Mouse (Mus musculus): ENCODE measurements at regions not wholly inside any gene's neighbourhood (a gene's known extent, or its start where the extent isn't known, plus 50 kb on each side); places are given as distances from the start of the nearest gene placed in this dataset.

DNA sequence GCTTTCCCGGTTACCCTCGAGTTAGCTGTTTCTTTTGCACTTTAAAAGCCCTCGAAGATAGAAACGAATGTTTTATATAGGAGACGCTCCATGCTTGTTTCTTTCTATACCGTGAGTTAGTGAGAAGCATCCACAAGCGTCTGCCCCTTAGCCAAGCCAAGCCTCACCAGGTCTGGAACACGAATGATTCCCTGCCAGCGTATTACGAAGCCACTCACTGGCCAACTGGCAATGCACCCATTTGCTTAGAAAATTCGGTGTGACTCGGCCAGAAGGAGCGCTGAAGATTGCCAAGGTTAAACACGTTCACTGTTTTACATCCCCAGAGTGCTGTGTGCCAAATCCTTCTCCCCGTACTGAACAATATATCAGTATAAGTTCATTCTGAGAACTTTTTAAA lies 121.3 kb downstream of the Gm9376 start:
- H3K36me3 ChIP-seq (ENCODE audit: control insufficient read depth, insufficient read depth, low read length, poor library complexity, severe bottlenecking), result no peaks in the 10 kb centered on the region
- no peaks in the 10 kb centered on the region for H3K27me3 ChIP-seq (ENCODE audit: control insufficient read depth, insufficient read depth, low read length, poor library complexity, severe bottlenecking)
- DNase-seq (ENCODE audit: low read depth, low spot score), result no peak

DNA sequence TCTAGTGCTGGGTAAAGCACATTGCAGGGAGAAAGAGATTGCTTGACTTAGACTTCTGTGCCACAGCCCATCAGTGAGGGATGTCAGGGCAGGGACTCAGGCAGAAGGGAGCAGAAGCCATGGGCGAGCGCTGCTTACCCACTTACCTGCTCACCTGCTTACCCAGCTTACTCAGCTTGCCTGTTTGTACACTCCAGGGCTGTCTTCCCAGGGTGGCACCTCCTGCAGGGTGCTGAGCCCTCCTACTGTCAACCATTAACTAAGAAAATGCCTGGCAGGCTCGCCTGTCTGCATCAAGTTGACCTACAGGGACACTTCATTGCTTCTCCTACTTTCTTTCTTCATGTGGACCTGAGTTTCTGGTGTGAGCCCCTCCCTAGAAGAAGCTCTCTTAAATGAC lies 124.0 kb downstream of the Gm9376 start:
- H3K27me3 ChIP-seq (ENCODE audit: control insufficient read depth, insufficient read depth, low read length, poor library complexity, severe bottlenecking), result no peaks in the 10 kb centered on the region
- no peaks in the 10 kb centered on the region for H3K36me3 ChIP-seq (ENCODE audit: control insufficient read depth, insufficient read depth, low read length, poor library complexity, severe bottlenecking)
- DNase-seq (ENCODE audit: low read depth, low spot score), result no peak

DNA sequence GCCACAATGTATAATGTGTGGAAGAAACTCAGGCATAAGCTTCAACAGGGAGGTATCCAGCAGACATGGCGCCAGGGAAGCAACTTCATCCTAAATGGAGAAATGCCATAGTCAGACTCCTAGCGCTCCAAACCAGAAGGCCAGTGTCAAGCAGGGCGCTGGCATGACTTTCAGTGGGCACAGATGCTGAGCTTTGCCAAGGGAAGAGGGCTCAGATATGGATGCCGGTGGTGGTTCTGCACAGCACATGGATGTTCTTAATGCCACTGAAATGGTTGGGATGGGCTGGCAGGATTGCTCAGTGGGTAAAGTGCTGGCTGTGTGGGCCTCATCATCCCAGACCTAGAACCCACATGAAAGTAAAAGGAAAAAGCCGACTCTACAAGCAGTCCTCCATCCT lies 124.8 kb downstream of the Gm9376 start:
- Histone ChIP-seq H3K36me3 (ENCODE audit: control insufficient read depth, insufficient read depth, low read length, poor library complexity, severe bottlenecking) (no peaks in the 10 kb centered on the region), H3K27me3 (ENCODE audit: control insufficient read depth, insufficient read depth, low read length, poor library complexity, severe bottlenecking) (no peaks in the 10 kb centered on the region)
- no peak for DNase-seq (ENCODE audit: low read depth, low spot score)

DNA sequence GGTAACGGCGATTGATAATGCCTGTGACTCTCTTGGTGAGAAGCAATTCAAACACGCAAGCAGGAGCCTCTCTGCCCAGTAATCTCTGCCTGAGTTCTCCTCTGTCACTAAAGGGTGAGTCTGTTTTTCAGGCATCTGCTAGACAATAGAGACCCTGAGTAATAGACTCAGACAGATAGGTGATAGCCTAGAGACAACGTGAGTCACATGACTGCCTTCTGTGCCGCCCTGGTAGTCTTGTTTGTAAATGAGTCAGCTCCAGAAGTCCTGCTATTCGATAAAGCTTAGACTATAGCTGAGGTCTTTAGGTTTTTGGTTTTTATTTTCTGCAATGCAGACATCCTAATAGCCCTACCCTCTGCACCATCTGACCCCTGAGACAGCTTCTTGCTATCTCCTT lies 126.9 kb downstream of the Gm9376 start:
- no peak for DNase-seq (ENCODE audit: low read depth, low spot score)
- H3K36me3 ChIP-seq (ENCODE audit: control insufficient read depth, insufficient read depth, low read length, poor library complexity, severe bottlenecking), result no peaks in the 10 kb centered on the region

DNA sequence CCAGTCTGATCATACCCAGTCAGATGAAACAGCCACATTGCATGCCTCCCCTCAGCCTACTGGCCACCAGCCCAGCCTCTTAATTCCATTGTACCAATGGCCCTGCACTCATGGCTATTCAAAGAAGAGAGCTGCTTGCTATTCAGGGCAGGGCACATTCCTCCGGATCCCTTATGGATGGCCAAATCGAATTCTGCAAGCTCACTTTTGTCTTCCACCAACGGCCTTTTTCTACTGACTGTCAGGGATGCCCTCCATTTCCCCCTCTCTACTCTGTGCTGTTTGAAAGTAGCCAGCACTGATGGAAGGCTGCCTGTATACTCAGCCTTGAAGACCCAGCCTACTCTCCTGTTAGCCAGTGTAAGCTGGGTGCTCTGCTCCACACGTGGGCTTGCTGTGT lies 147.5 kb downstream of the Gm9376 start:
- H3K27me3 ChIP-seq (ENCODE audit: control insufficient read depth, insufficient read depth, low read length, poor library complexity, severe bottlenecking), result no peaks in the 10 kb centered on the region
- no peaks in the 10 kb centered on the region for H3K36me3 ChIP-seq (ENCODE audit: control insufficient read depth, insufficient read depth, low read length, poor library complexity, severe bottlenecking)
- DNase-seq (ENCODE audit: low read depth, low spot score), result no peak

More for the DNA sequence above, 126.9 kb downstream of the Gm9376 start:
- no peaks in the 10 kb centered on the region for H3K27me3 ChIP-seq (ENCODE audit: control insufficient read depth, insufficient read depth, low read length, poor library complexity, severe bottlenecking)

- Histone ChIP-seq H3K27me3 (ENCODE audit: control insufficient read depth, insufficient read depth, low read length, poor library complexity, severe bottlenecking) (no peaks in the 10 kb centered on the region), H3K36me3 (ENCODE audit: control insufficient read depth, insufficient read depth, low read length, poor library complexity, severe bottlenecking) (no peaks in the 10 kb centered on the region)
- DNase-seq (ENCODE audit: low read depth, low spot score), result no peak
Observed at GRCm38 (mm10) chr14:118416163-118416562, 149.4 kb downstream of the Gm9376 start.

DNA sequence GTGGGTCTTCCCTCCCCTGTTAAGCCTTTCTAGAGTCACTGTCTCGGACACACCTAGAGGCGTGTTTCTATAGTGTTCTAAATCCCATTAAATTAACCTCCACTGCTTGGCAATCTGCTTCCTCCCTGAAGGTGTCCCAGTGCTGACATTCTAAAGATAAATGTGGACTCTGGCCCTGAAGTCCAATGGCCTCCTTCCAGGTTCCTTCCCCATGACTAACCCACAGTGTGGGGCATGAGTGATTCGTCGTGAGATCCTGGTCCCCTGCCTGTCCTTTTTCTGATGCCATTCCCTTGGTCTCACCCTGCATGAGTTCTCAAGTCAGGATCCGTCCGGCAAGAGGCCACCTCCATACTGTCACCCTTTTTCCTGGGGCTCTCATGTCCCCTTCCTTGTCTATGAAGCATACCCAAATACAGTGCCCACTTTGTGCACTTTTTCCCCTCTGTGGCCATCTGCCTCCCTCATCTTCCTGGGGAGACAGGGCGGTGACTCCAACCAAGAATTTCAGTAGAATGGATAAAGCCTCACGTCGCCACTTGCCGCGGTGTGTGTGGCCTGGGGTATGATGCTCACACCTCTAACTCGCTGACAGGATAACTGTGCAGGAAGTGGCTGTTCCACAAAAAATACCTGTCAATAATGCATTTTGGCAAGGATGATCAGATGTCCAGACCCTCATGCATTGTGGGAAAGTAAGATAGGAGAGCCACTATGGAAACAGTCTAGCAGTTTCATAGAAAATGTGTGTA lies 152.9 kb downstream of the Gm9376 start:
- H3K36me3 ChIP-seq (ENCODE audit: control insufficient read depth, insufficient read depth, low read length, poor library complexity, severe bottlenecking), result no peaks in the 10 kb centered on the region
- no peaks in the 10 kb centered on the region; the same call in 1 of the 2 replicates for H3K27me3 ChIP-seq (ENCODE audit: control insufficient read depth, insufficient read depth, low read length, poor library complexity, severe bottlenecking)
- DNase-seq (ENCODE audit: low read depth, low spot score), result no peak

- no peaks in the 10 kb centered on the region; the same call in 1 of the 2 replicates for H3K27me3 ChIP-seq (ENCODE audit: control insufficient read depth, insufficient read depth, low read length, poor library complexity, severe bottlenecking)
- no peak for DNase-seq (ENCODE audit: low read depth, low spot score)
- H3K36me3 ChIP-seq (ENCODE audit: control insufficient read depth, insufficient read depth, low read length, poor library complexity, severe bottlenecking), result no peaks in the 10 kb centered on the region
Observed at GRCm38 (mm10) chr14:118422351-118423001, 155.7 kb downstream of the Gm9376 start.

DNA sequence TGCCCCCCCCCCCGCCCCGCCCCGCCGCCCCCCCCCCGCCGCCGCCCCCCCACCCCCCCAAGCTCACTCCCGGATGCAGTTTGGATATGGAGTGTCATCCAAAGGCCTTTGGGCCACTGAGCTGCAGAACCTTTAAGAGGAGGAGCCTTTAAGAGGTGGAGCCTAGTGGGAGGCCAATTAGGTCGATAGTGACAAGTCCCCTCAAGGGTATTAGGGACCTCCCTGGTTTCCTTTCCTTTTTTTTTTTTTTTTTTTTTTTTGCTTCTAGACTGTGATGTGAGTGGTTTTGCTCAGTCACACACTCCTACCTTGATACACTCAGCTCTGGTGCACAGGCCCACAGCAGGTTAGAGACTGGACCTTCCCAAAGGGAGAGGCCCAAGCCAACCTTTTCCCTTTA lies 156.5 kb downstream of the Gm9376 start:
- Histone ChIP-seq H3K27me3 (ENCODE audit: control insufficient read depth, insufficient read depth, low read length, poor library complexity, severe bottlenecking) (no peaks in the 10 kb centered on the region; the same call in 1 of the 2 replicates), H3K36me3 (ENCODE audit: control insufficient read depth, insufficient read depth, low read length, poor library complexity, severe bottlenecking) (no peaks in the 10 kb centered on the region)
- peak; percentile 65 for DNase-seq (ENCODE audit: low read depth, low spot score)

GRCm38 (mm10) chr14:118426562-118426961 lies 159.8 kb downstream of the Gm9376 start:
- H3K27me3 ChIP-seq (ENCODE audit: control insufficient read depth, insufficient read depth, low read length, poor library complexity, severe bottlenecking), result no peaks in the 10 kb centered on the region; the same call in 1 of the 2 replicates
- no peak for DNase-seq (ENCODE audit: low read depth, low spot score)
- H3K36me3 ChIP-seq (ENCODE audit: control insufficient read depth, insufficient read depth, low read length, poor library complexity, severe bottlenecking), result no peaks in the 10 kb centered on the region

- Histone ChIP-seq H3K36me3 (ENCODE audit: control insufficient read depth, insufficient read depth, low read length, poor library complexity, severe bottlenecking) (no peaks in the 10 kb centered on the region), H3K27me3 (ENCODE audit: control insufficient read depth, insufficient read depth, low read length, poor library complexity, severe bottlenecking) (no peaks in the 10 kb centered on the region)
- no peak for DNase-seq (ENCODE audit: low read depth, low spot score)
Observed at GRCm38 (mm10) chr14:118430286-118430685, 163.5 kb downstream of the Gm9376 start.

GRCm38 (mm10) chr14:118430740-118431139 lies 164.0 kb downstream of the Gm9376 start:
- Histone ChIP-seq H3K36me3 (ENCODE audit: control insufficient read depth, insufficient read depth, low read length, poor library complexity, severe bottlenecking) (no peaks in the 10 kb centered on the region), H3K27me3 (ENCODE audit: control insufficient read depth, insufficient read depth, low read length, poor library complexity, severe bottlenecking) (no peaks in the 10 kb centered on the region)
- DNase-seq (ENCODE audit: low read depth, low spot score), result no peak

GRCm38 (mm10) chr14:118431241-118431882 lies 164.6 kb downstream of the Gm9376 start:
- peak; percentile 38 for DNase-seq (ENCODE audit: low read depth, low spot score)
- Histone ChIP-seq H3K36me3 (ENCODE audit: control insufficient read depth, insufficient read depth, low read length, poor library complexity, severe bottlenecking) (no peaks in the 10 kb centered on the region), H3K27me3 (ENCODE audit: control insufficient read depth, insufficient read depth, low read length, poor library complexity, severe bottlenecking) (no peaks in the 10 kb centered on the region)
